Mouse (Mus musculus): ENCODE measurements around the gene Mcrip1.
"Not testable (repeated sequence)": the region's sequence is repeated elsewhere in the genome, so short reads cannot be mapped to it uniquely, and the experiment has no call there.

Gene Mcrip1

GRCm38 (mm10) chr11:120549168-120549945 is at the start of gene Mcrip1:
Mcrip1 (minus strand) TSS chr11:120549727.
- DNase-seq (ENCODE audit: low spot score), result peak; percentile 87

- DNase-seq (ENCODE audit: low spot score), result no peak
Observed at GRCm38 (mm10) chr11:120598990-120599549, 49.5 kb upstream of the Mcrip1 start.

GRCm38 (mm10) chr11:120598283-120598989 is 48.9 kb upstream of the Mcrip1 start, which contains the start of the genes Alyref and Anapc11:
Alyref (minus strand) TSS chr11:120598365.
Anapc11 (plus strand) TSS chr11:120598421.
- DNase-seq (ENCODE audit: low spot score), result peak; percentile 94

GRCm38 (mm10) chr11:120597240-120598235 is 48.0 kb upstream of the Mcrip1 start:
- peak; percentile 32 for DNase-seq (ENCODE audit: low spot score)

- no peak for DNase-seq (ENCODE audit: low spot score)
Observed at GRCm38 (mm10) chr11:120588531-120588930, 39.0 kb upstream of the Mcrip1 start.

GRCm38 (mm10) chr11:120583937-120584336 is 34.4 kb upstream of the Mcrip1 start:
- DNase-seq (ENCODE audit: low spot score), result no peak

- DNase-seq (ENCODE audit: low spot score), result not testable (repeated sequence)
Observed at GRCm38 (mm10) chr11:120582982-120583293, 33.4 kb upstream of the Mcrip1 start.

GRCm38 (mm10) chr11:120582268-120582981 is 32.9 kb upstream of the Mcrip1 start:
- DNase-seq (ENCODE audit: low spot score), result no peak

GRCm38 (mm10) chr11:120581490-120582267 is 32.2 kb upstream of the Mcrip1 start, which contains the start of gene Arhgdia:
Arhgdia (minus strand) TSS chr11:120581624.
- peak; percentile 86 for DNase-seq (ENCODE audit: low spot score)

GRCm38 (mm10) chr11:120580871-120581331 is 31.4 kb upstream of the Mcrip1 start:
- no peak for DNase-seq (ENCODE audit: low spot score)

- peak; percentile 56 for DNase-seq (ENCODE audit: low spot score)
Observed at GRCm38 (mm10) chr11:120580190-120580589, 30.7 kb upstream of the Mcrip1 start.

- DNase-seq (ENCODE audit: low spot score), result peak; percentile 74
Observed at GRCm38 (mm10) chr11:120579316-120580107, 30.0 kb upstream of the Mcrip1 start.

GRCm38 (mm10) chr11:120578694-120579243 is 29.2 kb upstream of the Mcrip1 start:
- DNase-seq (ENCODE audit: low spot score), result peak; percentile 24

- no peak for DNase-seq (ENCODE audit: low spot score)
Observed at GRCm38 (mm10) chr11:120578024-120578693, 28.6 kb upstream of the Mcrip1 start.

- DNase-seq (ENCODE audit: low spot score), result peak; percentile 41
Observed at GRCm38 (mm10) chr11:120577211-120578023, 27.9 kb upstream of the Mcrip1 start.

- DNase-seq (ENCODE audit: low spot score), result peak; percentile 87
Observed at GRCm38 (mm10) chr11:120576365-120576981, 26.9 kb upstream of the Mcrip1 start.

- no peak for DNase-seq (ENCODE audit: low spot score)
Observed at GRCm38 (mm10) chr11:120575940-120576339, 26.4 kb upstream of the Mcrip1 start.

Measured in yolk sac, embryonic 10.5 days (tissue).